Mouse (Mus musculus) forebrain, embryonic 13.5 days (tissue): ENCODE results near the gene Nfe2l1. TPM values are rescaled to one million over a fixed set of nuclear protein-coding genes. Genes with fewer than 3 reads are reported as not detected.
"Not testable (repeated sequence)": the region's sequence is repeated elsewhere in the genome, so short reads cannot be mapped to it uniquely, and the experiment has no call there.

Experiments used
- ATAC-seq: fragments of 200-750 bp; cut with Nextera tagmentation; 2 replicates; pipeline ENCODE4 v1.8.0; 2017
- H3K27ac ChIP-seq: fragments of 300-500 bp; sonication (generic); 2 replicates; pipeline ENCODE4 v1.5.1; 2015; ENCODE audit warnings: inconsistent platforms, mild to moderate bottlenecking, moderate library complexity
- H3K27me3 ChIP-seq: fragments of 300-500 bp; sonication (generic); 2 replicates; pipeline ENCODE4 v1.6.1; 2015; ENCODE audit warnings: mild to moderate bottlenecking, inconsistent platforms
- H3K36me3 ChIP-seq: fragments of 300-500 bp; sonication (generic); 2 replicates; pipeline ENCODE4 v1.6.1; 2015; ENCODE audit warnings: mild to moderate bottlenecking, inconsistent platforms; ENCODE audit not compliant: poor library complexity, severe bottlenecking
- H3K4me1 ChIP-seq: fragments of 300-500 bp; sonication (generic); 2 replicates; pipeline ENCODE4 v1.6.1; 2015; ENCODE audit warnings: inconsistent platforms
- H3K4me2 ChIP-seq: fragments of 300-500 bp; sonication (generic); 2 replicates; pipeline ENCODE4 v1.6.1; 2015; ENCODE audit warnings: inconsistent platforms, mild to moderate bottlenecking, moderate library complexity
- H3K4me3 ChIP-seq: fragments of 300-500 bp; sonication (generic); 2 replicates; pipeline ENCODE4 v1.5.1; 2015; ENCODE audit warnings: mild to moderate bottlenecking, inconsistent platforms
- H3K9ac ChIP-seq: fragments of 300-500 bp; sonication (generic); 2 replicates; pipeline ENCODE4 v1.6.1; 2015; ENCODE audit warnings: mild to moderate bottlenecking, inconsistent platforms
- H3K9me3 ChIP-seq: fragments of 300-500 bp; sonication (generic); replicated peaks from 2 replicates; pipeline ENCODE4 v1.6.1; 2016; ENCODE audit warnings: inconsistent platforms
- WGBS: fragments of 180-500 bp; shearing (Covaris S2); methylation state at CpG from one replicate; pipeline ENCODE4 v1.1.7; 2015; 5-methylcytosine and 5-hydroxymethylcytosine counted together
- polyA plus RNA-seq: library from polyadenylated mRNA; unstranded; fragments of >200 nt; fragmentation: Nextera tagmentation; extraction: Ambion mirVana; gene quantifications from 2 replicates; pipeline ENCODE4 v1.2.1, GENCODE M21; 2015

Gene Nfe2l1
- polyA plus RNA-seq, 1 experiment from 2014 or later = 49.0 TPM

- Histone ChIP-seq H3K27me3 (no peaks in the 10 kb centered on the region), H3K9me3 (no peaks in the 10 kb centered on the region), H3K9ac (no peak overlapping the region), H3K27ac (no peak overlapping the region), H3K4me2 (no peak overlapping the region), H3K36me3 (peaks cover 86% of the 10 kb centered on the region), H3K4me3 (no peak overlapping the region), H3K4me1 (no peaks in the 10 kb centered on the region)
- WGBS = 88% methylated on average over 1 of the region's 1 CpGs
- no peak for ATAC-seq
Observed at GRCm38 (mm10) chr11:96816494-96816893, 13.3 kb downstream of the Nfe2l1 start.

- WGBS = 99% methylated on average over 2 of the region's 2 CpGs
- ATAC-seq = no peak
- no peaks in the 10 kb centered on the region for H3K4me1 ChIP-seq
- H3K4me2 ChIP-seq = no peak overlapping the region
- no peak overlapping the region for H3K4me3 ChIP-seq
- H3K9me3 ChIP-seq = no peaks in the 10 kb centered on the region
- no peaks in the 10 kb centered on the region for H3K27me3 ChIP-seq
- H3K27ac ChIP-seq = no peak overlapping the region
- no peak overlapping the region for H3K9ac ChIP-seq
- peaks cover 86% of the 10 kb centered on the region for H3K36me3 ChIP-seq
Observed at GRCm38 (mm10) chr11:96815895-96816294, 13.9 kb downstream of the Nfe2l1 start.

- peaks cover 86% of the 10 kb centered on the region for H3K36me3 ChIP-seq
- no peak overlapping the region for H3K9ac ChIP-seq
- ATAC-seq = no peak
- H3K4me1 ChIP-seq = no peaks in the 10 kb centered on the region
- 92% methylated on average over 2 of the region's 2 CpGs for WGBS
- no peaks in the 10 kb centered on the region for H3K9me3 ChIP-seq
- H3K27ac ChIP-seq = no peak overlapping the region
- H3K27me3 ChIP-seq = no peaks in the 10 kb centered on the region
- no peak overlapping the region for H3K4me3 ChIP-seq
- H3K4me2 ChIP-seq = no peak overlapping the region
Observed at GRCm38 (mm10) chr11:96814443-96814842, 15.3 kb downstream of the Nfe2l1 start.

GRCm38 (mm10) chr11:96813920-96814319, 15.8 kb downstream of the Nfe2l1 start:
- Histone ChIP-seq H3K27ac (no peak overlapping the region), H3K27me3 (no peaks in the 10 kb centered on the region), H3K9me3 (no peaks in the 10 kb centered on the region), H3K4me3 (no peak overlapping the region), H3K4me1 (no peaks in the 10 kb centered on the region), H3K4me2 (no peak overlapping the region), H3K9ac (no peak overlapping the region), H3K36me3 (peaks cover 86% of the 10 kb centered on the region)
- whole genome bisulfite sequencing = 93% methylated on average over 5 of the region's 5 CpGs
- ATAC-seq = no peak

GRCm38 (mm10) chr11:96813455-96813854, 16.3 kb downstream of the Nfe2l1 start:
- Histone ChIP-seq H3K9me3 (no peaks in the 10 kb centered on the region), H3K9ac (no peak overlapping the region), H3K4me1 (no peaks in the 10 kb centered on the region), H3K27me3 (no peaks in the 10 kb centered on the region), H3K27ac (no peak overlapping the region), H3K36me3 (peaks cover 86% of the 10 kb centered on the region), H3K4me2 (no peak overlapping the region), H3K4me3 (no peak overlapping the region)
- ATAC-seq = no peak
- WGBS = 86% methylated on average over 4 of the region's 4 CpGs

- not testable (repeated sequence) for H3K4me1 ChIP-seq, ATAC-seq, H3K27me3 ChIP-seq, H3K9me3 ChIP-seq, H3K4me3 ChIP-seq, H3K9ac ChIP-seq, H3K27ac ChIP-seq, H3K4me2 ChIP-seq
- peaks cover 84% of the 10 kb centered on the region for H3K36me3 ChIP-seq
- 79% methylated on average over 1 of the region's 1 CpGs for whole genome bisulfite sequencing
Observed at GRCm38 (mm10) chr11:96811188-96811587, 18.6 kb downstream of the Nfe2l1 start.

GRCm38 (mm10) chr11:96809562-96810235, 20.1 kb downstream of the Nfe2l1 start:
- H3K9ac ChIP-seq = no peak overlapping the region
- 95% methylated on average over 6 of the region's 6 CpGs for WGBS
- no peak overlapping the region for H3K4me2 ChIP-seq
- no peak overlapping the region for H3K4me3 ChIP-seq
- H3K27ac ChIP-seq = no peak overlapping the region
- H3K36me3 ChIP-seq = peaks cover 92% of the 10 kb centered on the region
- no peaks in the 10 kb centered on the region for H3K9me3 ChIP-seq
- ATAC-seq = no peak
- H3K4me1 ChIP-seq = no peaks in the 10 kb centered on the region
- no peaks in the 10 kb centered on the region for H3K27me3 ChIP-seq

GRCm38 (mm10) chr11:96808066-96808465, 21.7 kb downstream of the Nfe2l1 start:
- Histone ChIP-seq H3K9me3 (no peaks in the 10 kb centered on the region), H3K27me3 (no peaks in the 10 kb centered on the region), H3K36me3 (peaks cover 97% of the 10 kb centered on the region), H3K4me3 (no peak overlapping the region), H3K4me1 (no peaks in the 10 kb centered on the region), H3K4me2 (no peak overlapping the region), H3K27ac (no peak overlapping the region), H3K9ac (no peak overlapping the region)
- WGBS = 63% methylated on average over 1 of the region's 1 CpGs
- no peak for ATAC-seq

GRCm38 (mm10) chr11:96805606-96806005, 24.2 kb downstream of the Nfe2l1 start:
- Histone ChIP-seq H3K27me3 (no peaks in the 10 kb centered on the region), H3K9ac (no peak overlapping the region), H3K36me3 (peaks cover 96% of the 10 kb centered on the region), H3K27ac (no peak overlapping the region), H3K4me3 (no peak overlapping the region), H3K9me3 (no peaks in the 10 kb centered on the region), H3K4me2 (no peak overlapping the region), H3K4me1 (no peaks in the 10 kb centered on the region)
- no peak for ATAC-seq
- 86% methylated on average over 5 of the region's 5 CpGs for whole genome bisulfite sequencing

GRCm38 (mm10) chr11:96799511-96799910, 30.3 kb downstream of the Nfe2l1 start:
- Histone ChIP-seq H3K27ac (no peak overlapping the region), H3K9ac (no peak overlapping the region), H3K36me3 (peaks cover 67% of the 10 kb centered on the region), H3K4me1 (no peaks in the 10 kb centered on the region), H3K4me3 (no peak overlapping the region), H3K27me3 (no peaks in the 10 kb centered on the region), H3K4me2 (no peak overlapping the region), H3K9me3 (no peaks in the 10 kb centered on the region)
- 92% methylated on average over 2 of the region's 2 CpGs for WGBS
- no peak for ATAC-seq

GRCm38 (mm10) chr11:96796586-96796985, 33.2 kb downstream of the Nfe2l1 start:
- Histone ChIP-seq H3K27me3 (no peaks in the 10 kb centered on the region), H3K9ac (no peak overlapping the region), H3K36me3 (peaks cover 40% of the 10 kb centered on the region), H3K4me2 (no peak overlapping the region), H3K27ac (no peak overlapping the region), H3K4me1 (peaks cover 25% of the 10 kb centered on the region), H3K4me3 (no peak overlapping the region), H3K9me3 (no peaks in the 10 kb centered on the region)
- 72% methylated on average over 1 of the region's 1 CpGs for WGBS
- no peak for ATAC-seq

- no peak overlapping the region for H3K9ac ChIP-seq
- no peak overlapping the region for H3K4me2 ChIP-seq
- no peak overlapping the region for H3K27ac ChIP-seq
- H3K4me1 ChIP-seq = peaks cover 29% of the 10 kb centered on the region
- H3K4me3 ChIP-seq = no peak overlapping the region
- no peaks in the 10 kb centered on the region for H3K27me3 ChIP-seq
- WGBS = 96% methylated on average over 2 of the region's 2 CpGs
- no peak for ATAC-seq
- H3K9me3 ChIP-seq = no peaks in the 10 kb centered on the region
- H3K36me3 ChIP-seq = peaks cover 35% of the 10 kb centered on the region
Observed at GRCm38 (mm10) chr11:96796081-96796480, 33.7 kb downstream of the Nfe2l1 start.

- WGBS = 95% methylated on average over 13 of the region's 13 CpGs
- no peak overlapping the region for H3K27ac ChIP-seq
Observed at GRCm38 (mm10) chr11:96795491-96795890, 34.3 kb downstream of the Nfe2l1 start.

More at GRCm38 (mm10) chr11:96795491-96795890, 34.3 kb downstream of the Nfe2l1 start:
- Histone ChIP-seq H3K4me2 (no peak overlapping the region), H3K9ac (no peak overlapping the region), H3K4me3 (no peak overlapping the region), H3K27me3 (no peaks in the 10 kb centered on the region), H3K4me1 (peaks cover 35% of the 10 kb centered on the region), H3K36me3 (peaks cover 29% of the 10 kb centered on the region), H3K9me3 (no peaks in the 10 kb centered on the region)
- no peak for ATAC-seq
